Mouse (Mus musculus): ENCODE results near the gene Prdm2. TPM values are rescaled to one million over a fixed set of nuclear protein-coding genes. Genes with fewer than 3 reads are reported as not detected.

The Prdm2 gene
- polyA plus RNA-seq, 1 experiment = 19.2 TPM

DNA sequence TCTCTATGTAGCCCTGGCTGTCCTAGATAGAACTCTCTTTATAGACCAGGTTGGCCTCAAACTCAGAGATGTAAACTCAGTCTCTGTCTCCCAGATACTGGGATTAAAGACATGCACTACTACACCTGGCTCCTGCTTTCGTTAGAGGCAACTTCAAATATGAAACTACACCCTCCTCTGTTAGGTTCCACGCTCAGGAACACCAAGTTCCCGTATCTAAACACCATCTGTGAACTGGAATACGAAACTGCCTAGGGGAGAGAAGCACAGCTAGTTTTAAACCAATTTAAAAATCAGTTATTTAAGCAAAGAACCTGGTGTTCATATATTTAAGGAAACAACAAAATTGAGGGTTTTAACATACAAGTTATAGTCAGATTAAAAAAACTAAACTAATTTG lies 56.9 kb downstream of the Prdm2 start:
- no peak for DNase-seq (ENCODE audit: extremely low spot score in 1 of 2, low spot score in 1 of 2)

DNA sequence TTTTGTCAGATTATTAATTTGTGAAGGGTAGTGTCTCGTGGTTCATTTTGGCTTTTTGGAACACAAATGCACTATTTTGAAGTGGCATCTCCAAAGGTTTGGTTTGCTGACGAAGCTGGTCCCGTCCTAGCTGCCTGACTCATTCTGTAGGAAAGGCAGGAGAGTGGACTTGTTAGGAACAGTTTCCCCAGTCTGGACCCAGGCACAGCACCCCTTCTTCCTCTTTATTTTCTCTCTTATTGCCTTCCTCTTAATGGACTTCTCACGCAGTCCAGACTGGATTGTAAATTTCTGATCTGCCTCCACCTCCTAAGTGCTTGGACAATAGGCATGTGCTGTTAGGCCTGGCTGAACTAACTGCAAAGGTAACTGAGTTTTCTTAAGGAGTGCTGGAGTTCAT lies 57.8 kb downstream of the Prdm2 start:
- DNase-seq (ENCODE audit: extremely low spot score in 1 of 2, low spot score in 1 of 2) = no peak

DNA sequence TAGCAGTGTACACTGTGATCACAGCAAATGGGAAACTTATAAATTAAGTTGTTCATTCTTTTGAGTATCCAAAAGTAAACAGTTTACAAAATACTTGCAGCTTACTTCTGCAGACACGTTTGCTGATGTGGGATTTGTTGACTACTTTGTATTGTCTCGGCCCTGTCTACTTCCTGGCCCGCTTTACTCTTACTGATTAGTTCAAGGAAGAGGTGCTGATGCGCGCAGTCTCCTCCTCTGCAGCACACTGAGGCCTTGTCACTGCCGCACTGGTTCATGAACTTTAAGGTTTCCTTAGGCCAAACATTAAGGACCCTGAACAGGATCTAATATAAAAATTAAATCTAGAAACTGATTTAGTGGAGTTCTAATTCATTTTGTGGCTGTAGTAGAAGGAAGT lies 58.2 kb downstream of the Prdm2 start:
- DNase-seq (ENCODE audit: extremely low spot score in 1 of 2, low spot score in 1 of 2) = no peak

DNA sequence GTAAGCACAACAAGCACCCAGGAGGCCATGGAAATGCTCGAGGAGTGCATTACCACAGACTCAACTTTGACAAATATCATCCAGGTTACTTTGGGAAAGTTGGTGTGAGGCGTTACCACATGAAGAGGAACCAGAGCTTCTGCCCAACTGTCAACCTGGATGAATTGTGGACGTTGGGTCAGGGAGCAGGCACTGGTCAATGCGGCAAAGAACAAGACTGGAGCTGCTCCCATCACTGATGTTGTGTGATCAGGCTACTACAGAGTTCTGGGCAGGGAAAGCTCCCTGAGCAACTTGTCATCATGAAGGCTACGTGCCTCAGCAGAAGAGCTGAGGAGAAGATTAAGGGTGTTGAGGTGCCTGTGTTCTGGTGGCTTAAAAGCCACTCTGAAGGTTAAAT lies 60.2 kb downstream of the Prdm2 start:
- no peak for DNase-seq (ENCODE audit: extremely low spot score in 1 of 2, low spot score in 1 of 2)

DNA sequence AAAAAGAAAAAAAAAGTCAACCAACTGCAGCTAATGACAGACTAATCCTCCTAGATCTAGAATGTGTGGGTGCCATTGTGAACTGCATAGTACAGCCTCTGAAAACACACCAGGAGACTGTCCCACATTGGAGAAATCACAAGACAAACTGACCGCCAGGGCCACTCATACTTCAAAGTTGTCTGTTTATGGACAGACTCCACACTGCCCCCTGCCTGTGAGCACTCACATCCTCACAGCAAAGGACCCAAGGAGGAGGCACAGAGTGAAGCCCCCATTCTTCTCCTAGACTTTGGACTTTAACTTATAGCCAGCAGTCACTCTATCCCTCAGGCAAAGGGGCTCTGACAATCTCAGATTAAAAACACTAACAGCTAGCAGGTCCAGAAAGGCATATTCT lies 61.5 kb downstream of the Prdm2 start:
- no peak for DNase-seq (ENCODE audit: extremely low spot score in 1 of 2, low spot score in 1 of 2)

DNA sequence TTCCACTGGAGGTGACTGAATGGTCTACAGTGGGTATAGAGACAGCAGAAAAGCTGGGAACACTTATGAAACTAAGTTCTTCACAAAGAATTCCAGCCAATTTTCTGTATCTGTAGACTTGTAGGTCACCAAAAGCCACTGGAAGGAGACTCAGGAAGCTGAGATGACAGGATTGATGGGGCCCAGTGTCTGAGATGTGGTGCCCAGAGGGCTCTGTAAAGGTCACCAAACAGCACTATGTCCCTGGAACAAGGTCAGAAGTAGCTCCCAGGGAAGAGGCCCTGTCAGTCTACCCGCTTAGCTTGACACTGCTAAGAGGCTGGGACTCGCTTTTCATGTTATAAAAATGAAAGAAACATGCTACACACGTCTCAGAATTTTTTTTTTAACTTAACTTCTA lies 65.1 kb downstream of the Prdm2 start:
- no peak for DNase-seq (ENCODE audit: extremely low spot score in 1 of 2, low spot score in 1 of 2)

DNA sequence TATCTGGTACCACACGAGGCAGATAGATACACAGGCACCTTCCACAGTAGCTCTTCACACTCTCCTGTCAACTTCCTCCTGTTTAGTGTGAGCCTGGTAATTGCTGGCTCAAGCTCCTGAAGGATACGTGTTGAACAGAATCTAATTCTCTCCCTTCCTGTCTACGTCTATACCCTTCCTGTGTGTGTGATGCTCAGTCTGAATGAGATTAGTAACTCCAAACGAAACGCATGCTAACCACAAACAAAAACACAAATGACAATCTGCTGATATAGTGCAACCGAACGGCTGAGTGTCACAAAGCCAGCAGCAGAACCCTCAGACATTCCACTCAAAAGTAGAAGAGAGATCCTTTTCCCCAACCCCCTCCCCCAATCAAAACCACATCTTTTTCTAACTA lies 69.2 kb downstream of the Prdm2 start:
- DNase-seq (ENCODE audit: extremely low spot score in 1 of 2, low spot score in 1 of 2) = no peak

DNA sequence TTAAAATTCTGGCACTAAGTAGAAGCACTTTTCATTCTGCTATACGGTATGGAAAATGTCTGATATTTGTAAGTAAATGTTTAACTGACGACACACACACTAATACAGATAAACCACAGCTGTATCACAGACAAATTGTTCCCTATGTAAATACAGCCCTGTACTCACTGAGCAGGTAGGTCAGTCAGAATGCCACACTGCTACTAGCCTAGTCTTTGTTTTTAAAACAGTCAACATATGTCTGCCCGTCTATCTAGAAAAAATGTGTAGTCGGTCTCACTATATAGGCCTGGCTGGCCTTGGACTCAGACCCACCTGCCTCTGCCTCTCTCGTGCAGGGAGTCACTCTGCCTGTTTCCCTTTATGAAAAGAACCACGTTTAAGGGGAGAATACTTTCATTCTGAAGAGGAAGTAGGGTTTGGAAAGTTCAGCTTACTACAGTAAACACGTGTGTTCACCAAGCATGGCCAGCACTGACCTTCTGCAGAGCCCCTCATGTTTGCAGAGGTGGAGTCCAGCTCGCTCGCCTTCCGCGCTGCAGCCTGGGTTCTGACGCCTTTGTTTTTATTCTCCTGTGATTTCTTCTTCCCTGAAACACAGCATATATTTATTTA lies 71.0 kb downstream of the Prdm2 start:
- DNase-seq (ENCODE audit: extremely low spot score in 1 of 2, low spot score in 1 of 2) = no peak

DNA sequence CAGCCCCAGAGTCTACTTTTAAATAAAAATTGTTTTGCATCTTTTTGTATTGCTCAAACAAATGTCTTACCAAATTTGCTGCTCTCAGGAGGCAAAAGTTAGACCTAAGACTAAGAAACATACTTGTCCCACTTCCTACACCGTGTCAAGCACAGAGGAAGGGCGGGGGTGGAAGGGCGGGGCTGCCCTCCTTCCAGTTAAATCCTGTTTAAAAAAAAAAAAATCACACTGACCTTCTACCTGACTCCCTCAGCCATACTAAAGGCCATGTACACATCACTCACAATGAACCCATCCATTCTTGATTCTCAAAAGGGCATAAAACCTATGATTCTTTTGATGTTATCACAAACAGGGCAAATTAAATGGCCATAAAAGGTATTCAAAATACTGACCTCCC lies 71.9 kb downstream of the Prdm2 start:
- DNase-seq (ENCODE audit: extremely low spot score in 1 of 2, low spot score in 1 of 2) = no peak

DNA sequence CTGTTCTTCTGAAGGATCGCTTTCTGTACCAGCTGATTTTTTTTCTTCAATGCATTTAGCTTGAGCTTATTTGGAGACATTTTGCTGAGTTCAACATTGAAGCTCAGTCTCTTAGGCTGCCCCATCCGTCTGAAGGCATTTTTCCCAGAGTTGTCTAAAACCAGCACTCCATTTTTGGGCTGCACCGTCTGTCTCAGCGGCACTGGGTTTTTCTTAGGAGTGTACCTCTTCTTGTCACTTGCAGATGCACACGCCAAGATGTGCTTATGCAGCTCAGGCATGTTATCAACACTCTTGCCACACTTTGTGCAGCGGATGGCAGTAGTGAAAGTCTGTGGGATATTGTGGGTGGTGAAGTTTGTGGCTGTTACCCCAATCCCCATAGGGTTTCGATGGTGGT lies 80.4 kb downstream of the Prdm2 start:
- peak; percentile 38 to 64 for DNase-seq (ENCODE audit: extremely low spot score in 1 of 2, low spot score in 1 of 2)

DNA sequence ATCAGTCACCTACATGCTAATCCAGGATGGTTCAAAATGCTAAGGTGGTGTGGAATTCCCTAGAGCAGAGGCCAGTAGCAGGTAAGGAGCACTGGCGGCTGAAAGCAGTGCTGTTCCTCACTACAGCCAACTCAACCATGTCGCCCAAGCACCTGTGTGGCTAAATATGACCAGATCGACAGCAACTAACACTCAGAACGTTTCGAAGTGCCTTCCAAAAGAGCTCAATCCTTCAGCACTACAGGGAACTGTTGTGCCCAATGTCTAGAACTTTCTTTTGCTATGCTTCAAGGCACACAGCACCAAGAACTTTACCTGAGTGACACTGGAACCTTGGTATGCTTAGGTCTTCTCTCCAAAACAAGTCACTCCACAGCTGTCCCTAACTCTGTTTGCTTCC lies 82.4 kb downstream of the Prdm2 start:
- no peak for DNase-seq (ENCODE audit: extremely low spot score in 1 of 2, low spot score in 1 of 2)

DNA sequence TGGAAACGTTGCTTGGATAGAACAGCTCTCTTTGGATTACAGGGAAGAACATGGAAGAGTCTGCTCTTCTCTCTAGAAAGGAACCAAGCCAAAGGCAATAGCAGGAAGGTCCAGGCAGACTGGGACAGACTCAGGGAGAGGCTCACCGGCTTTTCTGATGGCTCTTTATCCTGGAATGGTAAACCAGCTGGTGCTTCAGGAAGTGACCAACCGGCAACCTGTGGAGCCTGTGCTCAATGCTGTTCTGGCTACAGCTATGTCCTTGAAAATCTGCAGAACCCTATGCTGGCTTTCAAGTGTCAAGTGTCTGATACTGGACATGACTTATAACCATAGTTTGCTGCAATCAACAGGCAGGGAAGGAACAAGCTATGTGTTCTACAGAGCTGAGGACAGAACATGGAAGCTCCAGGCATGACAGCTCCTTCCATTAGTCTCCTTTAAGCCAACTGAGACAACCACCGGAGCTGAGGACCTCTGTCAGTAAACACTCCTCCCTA lies 83.5 kb downstream of the Prdm2 start:
- no peak for DNase-seq (ENCODE audit: extremely low spot score in 1 of 2, low spot score in 1 of 2)

DNA sequence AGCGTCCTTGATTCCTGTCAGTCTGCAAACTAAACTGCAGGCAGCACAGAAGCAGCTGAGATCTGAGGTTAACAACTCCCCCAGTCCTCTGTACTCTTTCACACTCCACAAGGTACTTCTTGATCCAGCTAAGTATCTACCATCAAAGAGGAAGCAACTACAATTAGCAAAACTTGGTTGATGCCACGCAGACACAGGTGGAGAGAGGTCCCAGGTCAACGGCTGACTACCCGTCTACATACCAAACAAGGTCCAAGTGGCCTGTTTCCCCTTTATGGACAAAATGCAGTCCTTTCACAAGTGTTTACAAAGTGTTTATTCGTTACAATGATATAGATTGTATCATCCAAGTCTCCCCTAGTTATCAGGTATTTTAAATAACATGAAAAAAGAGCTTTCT lies 85.6 kb downstream of the Prdm2 start:
- DNase-seq (ENCODE audit: extremely low spot score in 1 of 2, low spot score in 1 of 2) = no peak

DNA sequence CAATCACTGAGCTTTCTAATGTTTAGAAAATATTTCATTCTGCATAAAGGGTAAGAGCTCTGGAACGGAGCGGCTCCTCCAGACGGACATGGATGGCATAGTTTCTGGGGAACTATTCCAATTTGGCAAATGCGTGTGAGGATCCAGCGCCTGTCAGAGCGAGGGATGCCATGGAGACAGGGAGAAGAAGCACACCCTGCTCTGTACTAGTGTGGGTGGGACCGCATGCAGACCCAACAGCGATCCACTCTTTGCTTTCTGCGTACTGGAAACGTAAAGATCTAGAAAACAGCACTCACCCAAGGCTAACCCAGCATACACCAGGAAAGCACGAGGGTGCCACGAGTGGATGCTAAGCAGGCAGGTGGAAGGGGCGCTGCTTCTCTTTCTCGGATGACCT lies 86.3 kb downstream of the Prdm2 start:
- DNase-seq (ENCODE audit: extremely low spot score in 1 of 2, low spot score in 1 of 2) = peak; percentile 31 to 61

DNA sequence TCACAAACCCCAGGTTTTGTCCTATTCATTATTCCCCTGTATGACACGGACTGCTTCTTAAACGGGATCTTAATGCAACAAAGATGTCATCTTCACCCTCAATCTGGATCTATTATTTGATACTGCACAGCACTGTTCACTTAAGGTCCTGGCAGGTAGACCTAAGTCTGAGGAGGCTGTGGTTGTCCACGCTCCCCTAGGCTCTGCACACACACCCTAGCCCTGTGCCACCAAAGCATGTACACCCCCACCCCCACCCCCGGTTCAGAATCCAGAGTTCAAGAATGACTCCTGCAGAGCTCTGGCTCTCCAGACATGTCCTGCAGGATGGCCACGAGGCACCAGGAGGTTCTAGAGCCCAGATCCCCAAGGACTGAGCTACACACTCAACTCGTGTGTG lies 87.5 kb downstream of the Prdm2 start:
- no peak for DNase-seq (ENCODE audit: extremely low spot score in 1 of 2, low spot score in 1 of 2)

DNA sequence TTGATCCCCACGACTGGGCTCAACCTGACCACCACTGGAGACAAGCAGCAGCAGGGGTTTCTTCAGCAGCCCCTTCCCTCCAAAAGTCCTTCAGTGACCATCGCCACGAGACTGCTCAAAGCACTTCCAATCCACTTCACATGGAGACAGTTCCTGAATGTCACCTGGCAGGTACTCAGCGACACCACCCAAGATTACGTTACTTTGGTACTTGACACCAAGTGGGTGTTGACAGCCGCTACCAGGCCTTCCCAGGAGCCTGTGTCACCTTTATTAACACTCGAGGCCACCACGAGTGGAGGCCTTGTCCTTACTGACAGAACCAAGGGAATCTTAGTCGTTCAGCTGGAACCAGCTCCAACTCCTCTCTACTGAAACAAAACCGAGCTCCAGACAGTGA lies 89.8 kb downstream of the Prdm2 start:
- no peak for DNase-seq (ENCODE audit: extremely low spot score in 1 of 2, low spot score in 1 of 2)

DNA sequence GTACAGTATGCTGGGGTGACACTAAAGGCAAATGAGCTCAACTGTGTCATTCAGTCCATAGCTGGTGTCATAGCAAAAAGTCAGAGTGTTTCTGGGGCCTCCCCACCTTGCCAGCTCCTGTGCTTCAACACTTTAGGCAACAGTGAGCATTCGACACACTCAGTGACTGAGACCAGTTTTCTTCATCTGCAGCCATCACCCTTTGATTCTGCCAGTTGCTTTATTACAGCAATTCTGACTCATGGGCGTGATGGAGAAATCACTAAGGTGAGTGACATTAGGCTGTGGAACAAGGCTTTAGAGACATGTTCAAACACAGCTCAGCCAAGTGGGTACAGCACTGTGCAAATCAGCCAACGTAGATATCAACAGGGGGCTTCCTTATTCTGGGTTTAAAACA lies 91.6 kb downstream of the Prdm2 start:
- DNase-seq (ENCODE audit: extremely low spot score in 1 of 2, low spot score in 1 of 2) = no peak

DNA sequence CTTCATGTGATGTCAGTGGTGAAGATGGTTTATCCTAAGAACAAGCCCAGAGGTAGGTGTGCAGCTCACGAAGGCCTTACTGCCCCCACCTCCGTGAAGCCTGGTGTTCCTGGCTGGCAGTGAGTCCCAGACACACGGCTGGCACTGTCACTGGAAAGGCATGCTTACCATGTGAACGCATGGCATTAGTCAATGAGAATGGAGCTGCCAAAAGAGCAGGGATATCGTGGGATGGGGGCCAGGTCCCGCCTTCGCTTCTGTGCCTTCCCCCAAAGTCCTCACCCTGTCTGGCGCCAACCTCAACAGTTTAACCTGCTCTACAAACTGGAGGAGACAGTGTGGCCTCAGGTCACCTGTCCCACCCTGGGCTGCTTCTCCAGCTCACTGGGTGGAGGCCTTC lies 92.8 kb downstream of the Prdm2 start:
- no peak for DNase-seq (ENCODE audit: extremely low spot score in 1 of 2, low spot score in 1 of 2)

DNA sequence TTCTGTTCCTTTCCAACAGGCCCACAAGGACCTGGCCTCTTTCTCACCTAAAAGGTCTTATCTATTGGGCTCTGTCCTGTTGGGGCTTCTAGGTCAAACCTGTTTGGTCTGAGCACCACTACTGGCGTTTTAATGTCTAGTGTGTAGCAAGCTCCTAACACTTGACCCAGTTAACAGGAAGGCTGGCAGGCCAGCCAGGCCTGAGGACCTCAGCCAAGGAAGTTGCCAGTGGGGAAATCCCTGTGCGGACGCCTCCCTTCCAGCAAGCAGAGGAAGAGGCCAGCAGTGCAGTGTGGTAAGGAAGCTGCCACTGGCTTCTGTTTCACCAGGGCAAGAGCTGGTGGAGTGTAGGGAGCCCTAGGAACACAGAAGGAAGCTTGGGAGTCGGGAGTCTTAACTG lies 94.0 kb downstream of the Prdm2 start:
- peak in 1 of 2 experiments; percentile 42 for DNase-seq (ENCODE audit: extremely low spot score in 1 of 2, low spot score in 1 of 2)

DNA sequence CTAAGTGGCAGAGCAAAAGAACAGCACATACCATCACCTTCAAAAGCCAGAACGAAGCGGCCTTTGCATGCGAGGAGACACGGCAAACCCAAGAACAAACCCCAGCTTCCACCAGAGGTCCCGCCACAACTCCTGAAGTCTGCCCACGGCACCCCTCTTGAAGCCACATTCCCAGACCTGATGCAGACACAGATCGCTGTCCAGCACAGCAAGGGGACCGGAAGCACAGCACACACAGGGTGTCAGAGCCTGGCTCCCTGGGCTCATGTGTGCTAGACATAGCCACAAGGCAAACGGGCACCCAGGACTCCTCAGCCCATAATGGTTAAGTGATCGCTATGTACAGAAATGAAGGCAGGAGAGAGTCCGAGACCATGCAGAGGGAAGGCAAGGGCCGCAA lies 96.9 kb downstream of the Prdm2 start:
- no peak for DNase-seq (ENCODE audit: extremely low spot score in 1 of 2, low spot score in 1 of 2)

DNA sequence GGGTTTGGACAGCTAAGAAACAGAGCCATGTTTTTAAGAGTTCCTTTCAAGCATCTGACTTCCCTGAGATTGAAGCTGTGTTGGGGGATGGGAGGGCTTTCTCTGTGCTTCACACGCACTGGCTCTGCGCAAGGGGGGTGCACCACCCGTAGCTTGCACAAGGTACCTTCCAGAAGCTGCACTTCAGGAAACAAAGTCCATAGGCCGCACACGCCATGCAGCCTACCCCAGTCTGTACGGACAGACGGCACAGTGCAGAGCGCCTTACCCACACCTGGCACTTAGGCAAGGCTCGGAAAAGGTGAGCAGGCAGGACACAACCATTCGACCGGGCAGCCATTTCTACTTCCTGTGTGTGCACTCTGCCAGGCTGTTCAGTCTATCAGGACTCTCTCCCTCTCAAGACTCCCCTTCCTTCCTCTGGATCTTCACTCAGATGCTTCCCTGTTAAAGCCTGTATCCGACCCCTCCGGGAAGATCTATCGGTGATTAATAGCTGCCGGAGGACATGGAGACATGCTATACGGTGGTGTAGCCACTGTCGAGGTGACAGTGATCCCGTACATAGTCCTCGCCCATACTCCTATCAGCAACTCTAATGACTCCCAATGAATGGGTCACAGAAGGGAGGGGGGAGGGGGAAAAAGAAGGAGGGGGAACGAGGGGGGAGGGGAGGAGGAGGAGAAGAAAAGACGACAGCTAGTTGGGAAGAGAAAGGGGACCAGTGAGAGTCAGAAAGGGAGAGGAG lies 98.4 kb downstream of the Prdm2 start:
- DNase-seq (ENCODE audit: extremely low spot score in 1 of 2, low spot score in 1 of 2) = no peak

DNA sequence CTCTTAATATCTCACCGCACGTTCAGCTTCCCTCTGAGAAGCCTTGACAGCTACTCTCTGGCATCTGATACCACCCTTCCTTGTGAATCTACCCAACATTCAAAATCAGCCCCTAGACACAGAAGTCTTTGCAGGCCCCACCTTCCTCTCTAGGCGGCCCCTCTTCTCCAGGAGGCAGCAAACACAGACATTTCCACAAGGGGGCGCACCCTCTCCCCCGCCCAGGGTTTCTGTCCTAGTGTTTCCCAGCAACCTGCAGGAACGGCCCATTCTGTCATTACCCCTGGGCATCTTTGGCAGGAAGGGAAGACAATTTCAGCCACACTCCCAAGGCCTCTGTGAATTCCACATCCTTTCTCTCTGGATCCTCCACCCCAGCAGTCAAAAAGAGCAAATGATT lies 99.8 kb downstream of the Prdm2 start:
- peak in 1 of 2 experiments; percentile 74 for DNase-seq (ENCODE audit: extremely low spot score in 1 of 2, low spot score in 1 of 2)
